Mouse (Mus musculus) urinary bladder, postnatal 14 days (tissue): Measurements from ENCODE around the gene Slc9a5.

Experiments
- DNase-seq: peaks from one replicate; pipeline ENCODE4 v3.0.0; 2021; ENCODE audit warnings: low spot score

Slc9a5 gene

GRCm38 (mm10) chr8:105326141-105326672 is 22.4 kb upstream of the Slc9a5 start, which contains the start of the genes Lrrc29 and Tmem208:
Lrrc29 (minus strand) TSS chr8:105326278.
Tmem208 (plus strand) TSS chr8:105326354.
- peak; percentile 98 for DNase-seq

DNA sequence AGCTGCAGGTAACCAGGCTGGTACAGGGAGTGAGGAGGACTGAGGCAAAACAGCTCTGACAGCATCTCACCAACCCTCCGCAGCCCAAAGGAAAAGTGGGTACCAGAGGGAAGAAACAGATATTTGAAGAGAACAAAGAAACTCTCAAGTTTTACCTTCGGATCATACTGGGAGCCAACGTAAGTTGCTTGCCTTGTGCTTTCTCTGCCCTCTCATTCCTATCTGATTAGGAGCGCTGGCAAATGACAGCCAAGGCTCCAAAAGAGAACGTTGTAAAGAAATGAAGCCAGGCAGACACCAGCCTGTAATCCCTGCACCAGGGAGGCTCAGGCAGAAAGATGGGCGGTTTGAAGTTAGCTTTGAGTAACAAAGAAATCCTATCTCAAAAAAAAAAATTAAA is 21.7 kb upstream of the Slc9a5 start:
- no peak for DNase-seq

- DNase-seq = no peak
Observed at GRCm38 (mm10) chr8:105330325-105330724, 18.3 kb upstream of the Slc9a5 start.

DNA sequence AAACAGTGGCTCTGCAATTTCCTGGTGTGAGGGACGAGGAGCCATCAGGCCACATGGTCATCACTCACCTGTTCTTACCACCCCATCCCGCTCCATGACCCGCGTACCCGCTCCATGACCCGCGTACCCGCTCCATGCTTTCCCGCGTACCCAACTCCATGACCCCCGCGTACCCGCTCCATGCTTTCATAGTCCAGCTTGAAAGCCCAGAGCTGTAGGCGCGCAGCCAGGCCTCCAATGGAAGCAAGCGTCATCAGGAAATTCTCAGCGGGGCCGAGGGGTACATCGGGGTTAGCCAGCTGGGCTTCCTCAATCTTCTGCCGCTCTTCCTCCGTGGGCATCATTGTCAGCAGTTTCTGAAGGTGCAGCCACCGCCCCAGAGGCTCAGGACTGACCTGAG is 17.2 kb upstream of the Slc9a5 start:
- DNase-seq = no peak

GRCm38 (mm10) chr8:105331931-105332330 is 16.7 kb upstream of the Slc9a5 start:
- no peak for DNase-seq

DNA sequence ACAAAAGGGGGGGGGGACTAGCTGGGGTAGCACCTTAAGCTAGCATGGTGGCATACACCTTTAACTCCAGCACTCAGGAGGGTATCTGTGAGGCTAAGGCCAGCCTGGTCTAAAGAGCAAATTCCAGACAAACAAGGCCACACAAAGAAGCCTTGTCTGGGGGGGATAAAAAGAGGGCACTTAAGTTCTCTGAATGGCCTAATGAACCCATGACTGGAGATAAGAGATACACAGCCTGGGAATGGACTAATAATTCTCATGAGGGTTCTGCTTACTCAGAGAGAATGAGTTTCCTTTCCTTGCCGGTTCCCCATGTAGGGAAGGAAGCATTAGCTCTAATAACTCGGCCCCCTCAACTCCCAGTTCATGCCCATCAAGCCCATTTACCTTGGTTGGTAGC is 16.1 kb upstream of the Slc9a5 start:
- no peak for DNase-seq

DNA sequence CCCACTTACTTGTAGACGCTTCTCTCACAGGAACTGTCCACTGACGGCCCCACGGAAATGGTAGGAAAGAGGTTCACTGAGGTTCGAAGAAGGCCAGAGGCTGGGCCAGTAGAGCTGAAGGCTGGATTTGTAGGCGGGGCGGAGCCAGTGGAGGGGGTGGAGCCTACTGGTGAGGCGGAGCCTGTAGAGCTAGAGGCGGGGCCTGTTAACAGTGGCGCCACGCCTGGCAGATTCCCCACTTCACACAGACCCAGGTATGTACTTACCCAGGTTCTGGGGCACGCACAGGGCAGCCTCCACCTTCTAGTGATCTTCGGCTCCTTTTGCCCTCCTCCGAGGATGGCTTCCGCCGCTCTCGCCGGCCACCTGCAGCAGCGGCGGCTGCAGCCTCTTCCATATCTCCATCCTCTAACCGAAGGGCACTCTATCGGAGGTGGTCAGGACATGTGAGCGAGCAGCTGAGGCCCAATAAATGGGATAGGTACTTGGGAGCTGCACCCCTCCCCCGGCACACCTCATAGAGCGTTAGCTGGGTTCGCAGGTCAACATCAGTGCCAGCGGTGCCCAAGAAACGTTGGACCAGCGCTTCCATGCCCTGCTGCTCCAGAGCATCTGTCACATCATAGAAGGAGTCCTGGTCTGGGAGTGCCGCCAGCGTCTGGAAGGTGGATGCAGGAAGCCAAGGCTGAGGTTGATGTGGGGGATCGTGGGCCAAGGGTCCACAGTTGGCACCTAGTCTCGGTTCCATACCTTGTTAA is 12.1 kb upstream of the Slc9a5 start:
- no peak for DNase-seq

- DNase-seq = no peak
Observed at GRCm38 (mm10) chr8:105338992-105339391, 9.7 kb upstream of the Slc9a5 start.

DNA sequence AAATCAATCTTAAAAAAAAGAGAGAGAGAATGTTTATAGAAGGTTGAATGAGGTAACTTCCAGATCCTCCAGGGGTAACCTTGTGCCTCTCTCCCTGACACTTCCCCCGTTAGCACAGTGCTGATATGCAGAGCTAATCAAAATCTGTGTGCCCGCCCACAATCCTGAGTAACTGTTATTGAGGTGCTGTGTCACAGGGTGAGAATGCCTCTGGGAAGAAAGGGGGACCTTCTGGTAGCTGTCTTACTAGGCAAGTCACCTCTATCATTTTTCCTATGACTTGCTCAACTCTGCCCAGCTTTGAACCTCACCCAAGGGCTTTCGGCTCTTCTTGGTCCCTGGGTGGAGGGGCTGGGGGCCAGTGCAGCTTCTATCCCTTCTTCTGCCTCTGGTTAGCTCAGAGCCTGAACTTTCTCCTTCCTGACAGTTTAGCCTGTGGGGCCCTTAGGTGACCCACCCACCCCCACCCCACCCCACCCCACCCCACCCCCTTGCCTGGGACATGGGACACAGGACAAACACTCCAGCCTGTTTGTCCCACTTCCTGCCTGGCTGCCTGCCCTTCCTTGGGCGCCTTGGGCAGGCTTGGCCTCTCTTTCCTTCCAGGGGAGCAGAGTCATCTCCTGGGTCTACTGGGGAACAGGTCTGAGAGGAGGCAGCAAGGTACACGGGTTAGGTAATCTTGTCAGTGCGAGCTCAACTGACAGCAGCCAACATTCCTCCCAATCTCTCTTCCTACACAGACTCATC is 8.6 kb upstream of the Slc9a5 start:
- DNase-seq = peak; percentile 55

GRCm38 (mm10) chr8:105341399-105341798 is 7.2 kb upstream of the Slc9a5 start:
- no peak for DNase-seq

DNA sequence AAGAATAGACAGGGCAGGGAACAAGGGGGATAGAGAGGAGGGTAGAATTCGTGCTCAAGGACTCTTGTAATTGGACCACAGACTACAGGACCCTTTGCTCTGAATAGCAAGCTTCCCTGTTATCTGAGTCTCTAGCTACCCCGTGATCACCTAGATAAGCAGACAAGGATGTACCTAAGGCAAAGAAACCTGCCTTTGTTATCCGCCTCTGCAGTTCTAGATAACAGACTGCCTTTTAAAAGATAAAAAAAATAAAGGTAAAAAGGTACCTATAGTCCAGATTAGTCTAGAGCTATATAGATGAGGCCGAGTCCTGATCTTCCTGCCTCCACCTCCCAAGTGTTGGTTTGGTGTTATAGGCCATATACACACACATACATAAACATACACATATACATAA is 5.9 kb upstream of the Slc9a5 start:
- no peak for DNase-seq

- peak; percentile 53 for DNase-seq
Observed at GRCm38 (mm10) chr8:105343791-105344574, 4.7 kb upstream of the Slc9a5 start.

- DNase-seq = peak; percentile 68
Observed at GRCm38 (mm10) chr8:105345061-105345975, 3.3 kb upstream of the Slc9a5 start.

DNA sequence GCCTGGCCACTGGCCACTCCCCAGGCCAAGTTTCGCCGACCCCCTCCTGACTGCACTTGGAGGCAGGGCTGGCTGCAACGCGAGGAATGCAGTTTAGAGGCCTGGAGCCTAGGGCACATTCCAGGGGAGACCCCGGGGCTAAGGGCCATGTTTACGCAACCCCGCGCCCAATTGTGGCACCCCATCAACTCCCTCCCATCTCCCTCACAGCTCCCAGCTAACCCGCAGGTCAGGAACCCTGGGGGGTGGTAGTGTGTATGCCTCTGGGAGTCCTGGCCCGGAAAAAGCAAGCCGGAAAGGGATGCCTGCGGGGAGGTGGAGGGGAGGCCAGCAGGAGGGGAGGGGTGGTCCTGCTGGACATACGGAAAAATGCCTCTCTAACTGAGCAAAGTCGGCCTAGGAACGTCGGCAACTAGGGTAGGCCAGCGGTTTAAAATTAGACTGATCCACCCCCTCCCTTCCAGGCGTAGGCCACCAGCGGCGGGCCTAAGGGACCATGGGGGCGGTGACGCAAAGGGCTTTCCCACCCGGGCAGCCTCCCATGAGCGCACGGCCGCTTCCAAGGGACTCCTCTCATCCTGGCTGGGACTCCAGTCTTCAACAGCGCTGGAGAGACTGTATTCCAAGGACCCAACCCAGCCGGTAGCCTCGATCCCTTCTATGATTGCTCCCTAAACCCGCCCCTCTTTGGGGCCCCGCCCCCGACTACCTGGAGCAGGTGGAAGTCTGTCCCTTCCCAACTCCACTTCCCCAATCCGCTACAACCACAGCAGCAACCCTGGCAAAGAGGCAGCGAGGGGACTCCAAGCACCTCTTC is 1.8 kb upstream of the Slc9a5 start:
- DNase-seq = peak; percentile 81

DNA sequence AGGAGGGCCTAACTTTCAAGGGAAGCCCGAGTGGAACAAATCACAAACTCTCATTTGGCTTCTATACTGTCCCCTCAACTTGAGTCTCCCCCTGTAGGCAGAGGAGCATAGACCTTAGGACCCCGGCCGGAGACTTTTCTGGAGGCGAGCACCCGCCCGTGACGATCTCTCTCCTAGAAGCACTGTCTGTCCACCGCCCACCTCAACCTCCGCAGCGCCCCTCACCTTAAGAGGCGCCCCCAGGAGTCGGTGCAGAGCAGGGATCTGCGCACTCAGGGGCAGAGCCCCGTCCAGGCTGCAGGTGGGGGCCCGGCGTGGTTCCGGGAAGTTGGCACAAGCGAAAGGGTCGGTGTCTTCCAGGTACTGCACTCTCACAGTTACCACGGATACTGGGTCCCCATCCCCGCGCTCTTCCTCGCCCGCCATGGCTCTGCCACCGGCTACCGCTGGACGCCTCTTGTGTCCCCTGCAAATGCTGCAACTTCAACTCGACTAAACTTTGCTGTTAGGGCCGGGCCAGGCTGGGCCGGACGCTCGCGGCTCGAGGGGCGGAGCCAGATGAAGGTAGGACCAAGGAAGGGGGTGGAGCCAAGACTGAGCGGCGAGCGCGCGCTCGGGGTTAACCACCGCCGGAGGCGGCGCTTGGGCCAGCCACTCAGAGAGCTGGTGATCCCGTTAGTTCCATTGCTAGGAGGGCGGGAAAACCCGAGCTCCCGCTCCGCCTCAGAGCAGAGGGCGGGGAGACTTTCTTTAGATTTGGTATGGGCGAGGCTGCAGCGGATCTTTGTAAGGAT is 1.0 kb upstream of the Slc9a5 start, which contains the start of gene Fhod1:
Gene Fhod1 (minus strand): TSS at position 526 of the 794 bp plus-strand sequence.
- peak; percentile 96 for DNase-seq

DNA sequence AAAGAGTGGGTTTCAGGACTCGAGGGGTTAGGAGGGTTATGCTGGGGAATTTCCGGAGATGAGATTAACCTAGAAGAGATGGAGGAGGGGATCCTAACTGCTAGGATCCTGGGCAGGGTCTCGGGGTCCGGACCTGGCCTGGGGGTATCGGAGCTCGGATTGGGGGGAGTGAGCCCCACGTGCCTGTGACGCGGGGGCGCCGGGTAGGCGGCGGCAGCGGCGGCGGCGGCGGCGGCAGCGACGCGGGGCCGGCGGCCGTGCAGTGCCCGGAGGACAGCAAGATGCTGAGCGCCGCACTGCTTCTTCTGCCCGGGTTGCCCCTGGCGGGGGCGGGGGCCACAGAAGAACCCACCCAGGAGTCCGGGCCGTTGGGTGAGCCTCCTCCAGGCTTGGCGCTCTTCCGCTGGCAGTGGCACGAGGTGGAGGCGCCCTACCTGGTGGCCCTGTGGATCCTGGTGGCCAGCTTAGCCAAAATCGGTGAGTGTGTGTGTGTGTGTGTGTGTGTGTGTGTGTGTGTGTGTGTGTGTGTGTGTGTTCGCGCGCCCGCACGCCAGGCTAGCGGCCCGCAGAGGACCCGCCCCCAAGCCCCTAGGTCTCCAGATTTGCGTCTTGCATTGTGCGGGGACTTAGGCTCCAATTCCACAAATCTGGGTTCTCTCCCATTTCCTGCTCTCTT is 591 bp downstream of the Slc9a5 start:
- no peak for DNase-seq

DNA sequence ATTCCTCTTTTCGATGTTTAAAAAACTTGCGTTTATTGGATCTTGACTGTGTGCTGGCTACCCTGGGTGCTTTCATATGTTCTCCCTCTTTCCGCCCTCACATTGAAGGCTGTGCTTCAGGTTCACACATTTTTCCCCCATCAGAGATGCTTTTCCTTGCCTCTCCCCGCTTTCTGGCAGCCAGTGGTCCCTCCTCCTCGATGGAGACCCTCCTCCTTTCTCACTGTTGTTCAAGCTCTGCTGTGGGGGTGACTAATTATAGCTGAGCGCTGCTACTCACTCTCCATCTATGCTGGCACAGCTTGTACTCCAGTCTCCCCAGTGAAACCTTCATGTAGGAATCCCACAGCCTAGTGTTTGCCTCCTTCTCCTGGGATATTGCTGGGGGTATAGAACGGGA is 1.5 kb downstream of the Slc9a5 start:
- DNase-seq = no peak

GRCm38 (mm10) chr8:105353583-105354135 is 5.0 kb downstream of the Slc9a5 start:
- DNase-seq = no peak
